1 mouse cellular context compared by ENCODE assay signal in the genomic region with DNA sequence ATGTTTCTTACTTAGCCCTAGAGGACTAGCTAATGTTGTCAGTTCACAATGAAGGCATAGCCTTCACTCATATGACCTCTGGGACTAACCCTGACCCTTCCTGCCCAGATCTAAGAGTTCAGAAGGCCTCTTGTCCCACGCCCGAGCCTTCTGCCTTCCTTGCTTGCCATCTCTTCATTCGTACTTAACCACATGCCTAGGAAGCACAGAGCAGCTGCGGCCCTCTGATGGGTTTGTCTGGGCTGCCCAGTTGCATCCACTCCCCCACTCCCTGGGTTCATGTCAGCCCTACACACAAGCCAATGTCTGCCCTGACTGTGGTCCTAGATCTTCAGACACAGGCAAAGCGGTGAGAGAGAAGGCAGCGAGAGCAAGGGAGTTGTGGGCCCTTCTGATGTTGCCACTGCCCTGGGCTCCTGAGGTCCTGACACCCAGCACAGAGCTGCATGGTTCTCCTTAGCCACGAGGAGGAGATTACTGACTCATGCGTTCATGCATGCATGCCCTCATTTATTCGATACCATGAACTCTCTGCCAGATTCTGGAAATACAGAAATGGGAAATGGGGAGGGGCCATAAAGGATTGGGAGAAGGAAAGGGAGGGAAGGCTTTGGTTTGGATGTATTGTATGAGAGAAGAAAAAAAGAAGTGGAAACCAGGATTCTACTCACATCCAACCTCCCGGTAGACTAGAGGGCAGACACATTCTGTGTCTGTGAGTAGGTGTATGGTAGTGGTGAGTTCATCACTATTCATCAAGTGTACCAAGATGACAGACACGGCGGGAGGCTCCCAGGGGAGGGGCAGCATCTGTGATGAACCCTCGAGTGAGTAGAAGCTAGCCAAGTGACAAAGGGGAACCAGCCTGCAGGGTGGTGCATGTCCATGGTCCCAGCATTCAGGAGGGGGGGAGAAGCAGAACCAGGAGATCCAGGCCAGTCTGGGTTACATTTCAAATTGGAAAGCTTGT.
TF ChIP-seq lines count a peak whose summit lies in the region.

No protein-coding gene starts in this region.

TF ChIP-seq in CH12.LX, 34 proteins besides CTCF, POLR2A, EP300 and RAD21 (continued from another document):
- no peak for TF ChIP-seq CHD2 (IDR thresholded peaks at IDR 0.05; ENCODE audit: low read length)
